Mouse (Mus musculus) embryonic fibroblast, embryonic 13.5 days (primary cell): Measurements from ENCODE around the gene Polr3b. TPM values are rescaled to one million over a fixed set of nuclear protein-coding genes. Genes with fewer than 3 reads are reported as not detected.

Source experiments
- H3K27ac ChIP-seq: 2 replicates; pipeline ENCODE4 v1.5.1; 2012; ENCODE audit warnings: low read length, control low read depth, inconsistent platforms; ENCODE audit not compliant: insufficient read depth
- H3K4me1 ChIP-seq: 2 replicates; pipeline ENCODE4 v1.6.1; 2011; ENCODE audit warnings: low read length; ENCODE audit not compliant: control insufficient read depth, insufficient read depth
- H3K4me3 ChIP-seq: 2 replicates; pipeline ENCODE4 v1.5.1; 2011; ENCODE audit warnings: mild to moderate bottlenecking, control low read depth, low read length; ENCODE audit not compliant: insufficient read depth
- CTCF ChIP-seq: IDR thresholded peaks from 2 replicates; pipeline ENCODE4 v1.5.1; 2011; ENCODE audit warnings: mild to moderate bottlenecking, control low read depth, low read length, moderate library complexity, borderline replicate concordance; ENCODE audit not compliant: insufficient read depth
- POLR2A ChIP-seq: IDR thresholded peaks from 2 replicates; pipeline ENCODE4 v1.6.1; 2011; ENCODE audit warnings: low read depth, mild to moderate bottlenecking, control low read depth, low read length, moderate library complexity
- polyA plus RNA-seq: library from polyadenylated mRNA; stranded (reverse); fragments of >200 nt; gene quantifications from 2 replicates; pipeline ENCODE4 v1.2.4, GENCODE M21; 2011; ENCODE audit warnings: low read depth; ENCODE audit not compliant: missing spikeins, insufficient read length

Polr3b gene
- polyA plus RNA-seq, 1 experiment: 15.5 TPM

GRCm38 (mm10) chr10:84715639-84716038 is 93.5 kb downstream of the Polr3b start:
- TF ChIP-seq CTCF (no peak), POLR2A (no peak)

GRCm38 (mm10) chr10:84716581-84716980 is 94.5 kb downstream of the Polr3b start:
- Histone ChIP-seq H3K4me3 (no peak overlapping the region), H3K4me1 (peaks cover 3% of the 10 kb centered on the region; the same call in 1 of the 2 replicates), H3K27ac (no peak overlapping the region)
- TF ChIP-seq CTCF (no peak), POLR2A (no peak)

More at GRCm38 (mm10) chr10:84715639-84716038, 93.5 kb downstream of the Polr3b start:
- no peak overlapping the region for H3K27ac ChIP-seq
- H3K4me1 ChIP-seq: peaks cover 3% of the 10 kb centered on the region; the same call in 1 of the 2 replicates
- H3K4me3 ChIP-seq: no peak overlapping the region

GRCm38 (mm10) chr10:84722711-84723110 is 100.6 kb downstream of the Polr3b start:
- no peak overlapping the region for H3K27ac ChIP-seq
- no peak overlapping the region for H3K4me3 ChIP-seq
- no peaks in the 10 kb centered on the region for H3K4me1 ChIP-seq
- TF ChIP-seq CTCF (no peak), POLR2A (no peak)

- Histone ChIP-seq H3K4me1 (no peaks in the 10 kb centered on the region), H3K4me3 (no peak overlapping the region), H3K27ac (no peak overlapping the region)
- TF ChIP-seq CTCF: no peak
- TF ChIP-seq POLR2A: no peak
Measured at GRCm38 (mm10) chr10:84727005-84727404, 104.9 kb downstream of the Polr3b start.

GRCm38 (mm10) chr10:84727760-84728159 is 105.7 kb downstream of the Polr3b start:
- Histone ChIP-seq H3K4me3 (no peak overlapping the region), H3K4me1 (no peaks in the 10 kb centered on the region), H3K27ac (no peak overlapping the region)
- no peak for TF ChIP-seq CTCF
- TF ChIP-seq POLR2A: no peak

GRCm38 (mm10) chr10:84730078-84730477 is 108.0 kb downstream of the Polr3b start:
- peaks cover 8% of the 10 kb centered on the region; the same call in 1 of the 2 replicates for H3K4me1 ChIP-seq
- no peak overlapping the region for H3K4me3 ChIP-seq
- TF ChIP-seq CTCF (no peak), POLR2A (no peak)
- H3K27ac ChIP-seq: no peak overlapping the region

- Histone ChIP-seq H3K4me3 (no peak overlapping the region), H3K4me1 (peaks cover 8% of the 10 kb centered on the region; the same call in 1 of the 2 replicates), H3K27ac (no peak overlapping the region)
- TF ChIP-seq POLR2A: no peak
- no peak for TF ChIP-seq CTCF
Measured at GRCm38 (mm10) chr10:84730956-84731355, 108.9 kb downstream of the Polr3b start.

GRCm38 (mm10) chr10:84733511-84733910 is 111.4 kb downstream of the Polr3b start:
- Histone ChIP-seq H3K27ac (no peak overlapping the region), H3K4me3 (no peak overlapping the region), H3K4me1 (peaks cover 8% of the 10 kb centered on the region; the same call in 1 of the 2 replicates)
- TF ChIP-seq CTCF (no peak), POLR2A (no peak)

GRCm38 (mm10) chr10:84754851-84755785 is 133.0 kb downstream of the Polr3b start:
- TF ChIP-seq CTCF: no peak
- no peak for TF ChIP-seq POLR2A
- no peak overlapping the region for H3K27ac ChIP-seq
- no peak overlapping the region for H3K4me3 ChIP-seq
- H3K4me1 ChIP-seq: no peaks in the 10 kb centered on the region

GRCm38 (mm10) chr10:84755786-84756203 is 133.7 kb downstream of the Polr3b start, which contains the start of gene Rfx4:
Rfx4 (plus strand) TSS chr10:84756062.
- TF ChIP-seq CTCF: no peak
- TF ChIP-seq POLR2A: no peak
- Histone ChIP-seq H3K27ac (no peak within 1 kb of the TSS), H3K4me3 (no peak within 1 kb of the TSS), H3K4me1 (no peaks in the 10 kb centered on the region)
